Mouse (Mus musculus): ENCODE measurements around the gene Mavs. TPM values are rescaled to one million over a fixed set of nuclear protein-coding genes. Genes with fewer than 3 reads are reported as not detected.

Mavs gene
- polyA plus RNA-seq, 1 experiment from 2014 or later: 22.1 TPM

- Histone ChIP-seq H3K9ac (no peak overlapping the region), H3K4me2 (replicated peaks) (no peak overlapping the region), H3K9me3 (no peaks in the 10 kb centered on the region), H3K4me3 (replicated peaks) (no peak overlapping the region), H3K36me3 (no peaks in the 10 kb centered on the region), H3K27me3 (replicated peaks) (no peaks in the 10 kb centered on the region), H3K4me1 (replicated peaks) (peaks cover 12% of the 10 kb centered on the region), H3K27ac (peak overlapping the region; percentile 86)
- no peak for ATAC-seq
- 72% methylated on average over 6 of the region's 6 CpGs for WGBS
Observed at GRCm38 (mm10) chr2:131203816-131204409, 29.9 kb upstream of the Mavs start.

GRCm38 (mm10) chr2:131204410-131204981 is 29.4 kb upstream of the Mavs start:
- H3K27ac ChIP-seq: peak overlapping the region; percentile 86
- H3K4me1 ChIP-seq (replicated peaks): peaks cover 17% of the 10 kb centered on the region
- no peaks in the 10 kb centered on the region for H3K9me3 ChIP-seq
- H3K4me3 ChIP-seq (replicated peaks): no peak overlapping the region
- peak; percentile 92 for ATAC-seq
- H3K36me3 ChIP-seq: no peaks in the 10 kb centered on the region
- H3K9ac ChIP-seq: no peak overlapping the region
- no peaks in the 10 kb centered on the region for H3K27me3 ChIP-seq (replicated peaks)
- H3K4me2 ChIP-seq (replicated peaks): peak overlapping the region; percentile 40
- 22% methylated on average over 7 of the region's 7 CpGs for WGBS

GRCm38 (mm10) chr2:131205521-131206182 is 28.2 kb upstream of the Mavs start:
- H3K9me3 ChIP-seq: no peaks in the 10 kb centered on the region
- peaks cover 19% of the 10 kb centered on the region for H3K4me1 ChIP-seq (replicated peaks)
- H3K27ac ChIP-seq: peak overlapping the region; percentile 9; the same call in 1 of the 2 replicates
- 76% methylated on average over 8 of the region's 8 CpGs for WGBS
- H3K36me3 ChIP-seq: no peaks in the 10 kb centered on the region
- ATAC-seq: no peak
- no peak overlapping the region for H3K4me3 ChIP-seq (replicated peaks)
- no peak overlapping the region for H3K4me2 ChIP-seq (replicated peaks)
- H3K9ac ChIP-seq: no peak overlapping the region
- no peaks in the 10 kb centered on the region for H3K27me3 ChIP-seq (replicated peaks)

GRCm38 (mm10) chr2:131206778-131207177 is 27.1 kb upstream of the Mavs start, which contains the start of gene Ap5s1:
TSS of gene Ap5s1 (plus strand) at chr2:131207078.
- Histone ChIP-seq H3K27ac (no peak within 1 kb of the TSS), H3K9ac (no peak within 1 kb of the TSS), H3K4me1 (replicated peaks) (peaks cover 25% of the 10 kb centered on the region), H3K36me3 (no peaks in the 10 kb centered on the region), H3K4me2 (replicated peaks) (no peak within 1 kb of the TSS), H3K9me3 (no peaks in the 10 kb centered on the region), H3K27me3 (replicated peaks) (no peaks in the 10 kb centered on the region), H3K4me3 (replicated peaks) (no peak within 1 kb of the TSS)
- ATAC-seq: no peak
- 75% methylated on average over 4 of the region's 4 CpGs for WGBS

GRCm38 (mm10) chr2:131208356-131208755 is 25.5 kb upstream of the Mavs start:
- Histone ChIP-seq H3K4me2 (replicated peaks) (no peak overlapping the region), H3K9me3 (no peaks in the 10 kb centered on the region)
- WGBS: 81% methylated on average over 2 of the region's 2 CpGs

GRCm38 (mm10) chr2:131209125-131209795 is 24.6 kb upstream of the Mavs start:
- Histone ChIP-seq H3K9ac (peak overlapping the region; percentile 71; the same call in 1 of the 2 replicates), H3K36me3 (0 out of 2 replicates have a peak, but pooled peaks cover 6% of the 10 kb centered on the region), H3K27ac (peak overlapping the region; percentile 95; the same call in 1 of the 2 replicates), H3K9me3 (no peaks in the 10 kb centered on the region), H3K27me3 (replicated peaks) (no peaks in the 10 kb centered on the region), H3K4me1 (replicated peaks) (peaks cover 31% of the 10 kb centered on the region), H3K4me2 (replicated peaks) (peak overlapping the region; percentile 68), H3K4me3 (replicated peaks) (no peak overlapping the region)
- peak; percentile 0; the same call in 1 of the 2 replicates for ATAC-seq
- 76% methylated on average over 4 of the region's 4 CpGs for WGBS

More at GRCm38 (mm10) chr2:131208356-131208755, 25.5 kb upstream of the Mavs start:
- H3K27me3 ChIP-seq (replicated peaks): no peaks in the 10 kb centered on the region
- H3K27ac ChIP-seq: no peak overlapping the region
- no peak for ATAC-seq
- H3K9ac ChIP-seq: no peak overlapping the region
- H3K36me3 ChIP-seq: 0 out of 2 replicates have a peak, but pooled peaks cover 6% of the 10 kb centered on the region
- peaks cover 28% of the 10 kb centered on the region for H3K4me1 ChIP-seq (replicated peaks)
- H3K4me3 ChIP-seq (replicated peaks): no peak overlapping the region

- Histone ChIP-seq H3K4me1 (replicated peaks) (peaks cover 21% of the 10 kb centered on the region), H3K9me3 (no peaks in the 10 kb centered on the region), H3K9ac (peak overlapping the region; percentile 71), H3K4me2 (replicated peaks) (peak overlapping the region; percentile 68), H3K27me3 (replicated peaks) (no peaks in the 10 kb centered on the region), H3K27ac (peak overlapping the region; percentile 95), H3K4me3 (replicated peaks) (peak overlapping the region; percentile 59), H3K36me3 (0 out of 2 replicates have a peak, but pooled peaks cover 6% of the 10 kb centered on the region)
- under 1% methylated on average over 50 of the region's 50 CpGs for WGBS
- ATAC-seq: peak; percentile 97
Observed at GRCm38 (mm10) chr2:131209969-131210792, 23.7 kb upstream of the Mavs start.

GRCm38 (mm10) chr2:131211026-131211615 is 22.7 kb upstream of the Mavs start:
- H3K4me2 ChIP-seq (replicated peaks): peak overlapping the region; percentile 68
- no peak for ATAC-seq
- H3K4me3 ChIP-seq (replicated peaks): peak overlapping the region; percentile 59
- 55% methylated on average over 9 of the region's 9 CpGs for WGBS
- no peaks in the 10 kb centered on the region for H3K27me3 ChIP-seq (replicated peaks)
- H3K9me3 ChIP-seq: no peaks in the 10 kb centered on the region
- 0 out of 2 replicates have a peak, but pooled peaks cover 6% of the 10 kb centered on the region for H3K36me3 ChIP-seq
- H3K4me1 ChIP-seq (replicated peaks): peaks cover 19% of the 10 kb centered on the region
- H3K9ac ChIP-seq: peak overlapping the region; percentile 71
- H3K27ac ChIP-seq: peak overlapping the region; percentile 95; the same call in 1 of the 2 replicates

- H3K27ac ChIP-seq: 0 out of 2 replicates have a peak overlapping the region, but pooled peaks have one; percentile 32
- H3K4me3 ChIP-seq (replicated peaks): no peak overlapping the region
- no peak overlapping the region for H3K4me2 ChIP-seq (replicated peaks)
- no peaks in the 10 kb centered on the region for H3K27me3 ChIP-seq (replicated peaks)
- ATAC-seq: no peak
- 0 out of 2 replicates have a peak, but pooled peaks cover 6% of the 10 kb centered on the region for H3K36me3 ChIP-seq
- WGBS: 79% methylated on average over 7 of the region's 7 CpGs
- no peaks in the 10 kb centered on the region for H3K9me3 ChIP-seq
- peaks cover 21% of the 10 kb centered on the region for H3K4me1 ChIP-seq (replicated peaks)
- no peak overlapping the region for H3K9ac ChIP-seq
Observed at GRCm38 (mm10) chr2:131213773-131214172, 20.1 kb upstream of the Mavs start.

- H3K9ac ChIP-seq: no peak overlapping the region
- no peak for ATAC-seq
Observed at GRCm38 (mm10) chr2:131215941-131216858, 17.7 kb upstream of the Mavs start.

More at GRCm38 (mm10) chr2:131215941-131216858, 17.7 kb upstream of the Mavs start:
- Histone ChIP-seq H3K27me3 (replicated peaks) (no peaks in the 10 kb centered on the region), H3K9me3 (no peaks in the 10 kb centered on the region), H3K4me2 (replicated peaks) (no peak overlapping the region), H3K4me1 (replicated peaks) (peaks cover 11% of the 10 kb centered on the region), H3K36me3 (0 out of 2 replicates have a peak, but pooled peaks cover 6% of the 10 kb centered on the region), H3K27ac (no peak overlapping the region), H3K4me3 (replicated peaks) (no peak overlapping the region)
- 76% methylated on average over 7 of the region's 7 CpGs for WGBS

All from intestine, embryonic 15.5 days (tissue).